Mouse (Mus musculus) kidney, adult 2 months (tissue): Measurements from ENCODE around the gene Mup22.
"Not testable (repeated sequence)": the region's sequence is repeated elsewhere in the genome, so short reads cannot be mapped to it uniquely, and the experiment has no call there.

Source experiments
- CTCF ChIP-seq: fragments of 200-500 bp; conservative IDR thresholded peaks from 2 replicates; pipeline ENCODE4 v1.5.1; 2011; ENCODE audit warnings: low read depth, mild to moderate bottlenecking, control low read depth, low read length, moderate library complexity, mixed read lengths; ENCODE audit not compliant: insufficient read depth, insufficient read length
- POLR2A ChIP-seq: fragments of 200-500 bp; IDR thresholded peaks from one replicate; pipeline ENCODE4 v1.6.1; 2011; ENCODE audit warnings: low read depth, low read length, control low read depth

DNA sequence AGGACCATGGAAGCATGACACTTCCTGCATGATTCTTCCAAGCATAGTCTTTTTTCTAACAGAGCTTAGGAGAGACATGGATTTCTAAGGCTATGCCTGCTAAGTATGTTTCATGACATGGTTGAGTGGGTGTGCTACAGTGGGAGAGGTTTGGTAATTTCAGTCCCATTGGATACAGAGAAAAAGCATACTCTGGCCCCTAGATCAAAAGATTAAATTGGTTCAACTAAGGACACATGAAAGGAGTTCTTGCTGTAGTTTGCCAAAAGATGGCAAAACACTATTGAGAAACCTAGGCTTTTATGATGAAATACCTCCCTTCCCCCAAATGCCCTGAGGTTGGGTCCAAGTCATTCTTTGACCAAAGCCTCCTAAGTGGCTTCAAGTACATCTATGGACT is 19.6 kb upstream of the Mup22 start:
- not testable (repeated sequence) for TF ChIP-seq CTCF, POLR2A
